Mouse (Mus musculus): ENCODE results near the gene Zfp46.

The Zfp46 gene

DNA sequence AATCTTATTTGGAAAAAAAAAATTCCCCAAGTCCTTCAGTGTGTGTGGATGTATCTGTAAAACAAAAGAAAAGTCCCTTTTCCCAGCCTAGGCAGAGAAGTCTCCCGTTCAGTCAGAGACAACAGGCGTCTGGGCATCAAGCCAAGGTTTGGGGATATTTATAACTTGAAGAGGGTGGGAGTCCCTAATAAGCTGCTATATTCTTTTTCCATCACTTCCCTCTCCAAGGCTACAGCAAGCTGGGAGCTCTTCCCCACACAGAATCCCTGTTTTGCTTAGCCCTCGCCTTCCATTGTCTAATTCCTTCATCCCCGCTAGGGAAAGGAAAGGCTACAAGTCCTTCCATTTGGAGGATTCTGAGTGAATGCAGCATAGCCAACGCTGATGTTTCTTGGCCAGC lies at the start of gene Zfp46:
Gene Zfp46 (plus strand): TSS at position 229 of the 400 bp plus-strand sequence.
- peak; percentile 60 to 64 for DNase-seq

- no peak for DNase-seq
Measured at GRCm38 (mm10) chr4:136238669-136239068, 45.8 kb upstream of the Zfp46 start.

DNA sequence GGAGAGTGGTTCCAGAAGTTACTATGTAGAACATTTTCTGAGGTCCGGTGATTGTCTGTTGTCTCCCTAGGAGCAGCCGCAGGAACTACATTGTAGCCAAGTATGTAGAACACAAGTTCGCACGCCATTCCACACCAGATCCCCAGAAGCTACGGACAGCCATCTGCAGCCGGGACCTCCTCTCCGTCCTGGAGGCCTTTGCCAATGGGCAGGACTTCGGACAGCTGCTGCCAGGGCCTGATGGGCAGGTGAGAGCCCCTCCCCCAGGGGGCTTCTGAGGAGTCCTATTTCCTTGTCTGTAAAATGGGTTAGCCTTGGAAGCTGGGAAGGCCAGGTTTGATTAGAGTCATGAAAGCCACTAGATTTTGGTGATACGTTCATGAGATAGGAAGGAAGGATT lies 45.4 kb upstream of the Zfp46 start:
- DNase-seq: no peak

GRCm38 (mm10) chr4:136239622-136240021 lies 44.9 kb upstream of the Zfp46 start:
- peak; percentile 72 to 87 for DNase-seq

- no peak for DNase-seq
Measured at GRCm38 (mm10) chr4:136240123-136240522, 44.4 kb upstream of the Zfp46 start.

DNA sequence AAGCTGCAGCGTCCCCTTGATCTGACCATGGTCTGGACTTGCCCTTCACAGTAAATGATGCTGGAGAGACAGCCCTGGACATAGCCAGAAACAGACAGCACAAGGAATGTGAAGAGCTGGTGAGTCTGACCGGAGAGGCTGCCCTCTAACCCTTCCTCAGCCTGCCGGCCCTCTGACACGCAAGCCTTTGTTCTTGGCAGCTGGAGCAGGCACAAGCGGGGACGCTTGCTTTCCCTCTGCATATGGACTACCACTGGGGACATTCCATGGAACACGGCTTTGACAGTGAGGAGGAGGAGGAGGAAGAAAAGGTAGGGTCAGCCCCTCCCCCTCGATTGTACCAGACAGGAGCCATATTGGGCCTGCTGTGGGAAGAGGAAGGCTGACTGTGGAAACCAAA lies 43.5 kb upstream of the Zfp46 start:
- DNase-seq: no peak

DNA sequence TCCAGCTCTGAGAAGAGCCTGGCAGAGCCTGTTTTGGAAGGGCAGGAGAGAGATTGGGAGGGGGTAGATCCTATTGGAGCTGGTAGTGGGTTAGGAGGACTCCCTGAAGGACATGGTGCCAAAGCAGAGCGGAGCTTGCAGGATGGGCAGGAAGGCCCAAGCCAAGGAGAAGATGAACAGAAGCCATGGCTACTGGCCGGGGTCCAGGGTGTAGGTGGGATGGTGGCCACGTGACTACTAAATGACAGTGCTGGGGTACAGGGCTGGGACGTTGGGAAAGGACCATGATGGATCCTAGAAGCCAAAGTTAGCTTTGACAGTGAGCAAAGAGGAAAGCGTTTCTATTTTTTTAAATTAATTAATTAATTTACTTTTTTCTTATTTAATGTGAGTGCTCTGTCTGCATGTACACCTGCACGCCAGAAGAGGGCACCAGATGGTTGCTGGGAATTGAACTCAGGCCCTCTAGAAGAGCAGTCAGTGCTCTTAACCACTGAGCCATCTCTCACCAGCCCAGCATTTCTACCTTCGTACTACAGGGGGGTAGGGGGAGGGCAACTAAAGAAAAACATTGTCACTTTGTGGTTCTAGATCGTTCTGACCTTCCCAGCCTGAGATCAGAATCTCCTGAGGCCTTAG lies 42.3 kb upstream of the Zfp46 start:
- DNase-seq: peak in 1 of 2 experiments; percentile 45

DNA sequence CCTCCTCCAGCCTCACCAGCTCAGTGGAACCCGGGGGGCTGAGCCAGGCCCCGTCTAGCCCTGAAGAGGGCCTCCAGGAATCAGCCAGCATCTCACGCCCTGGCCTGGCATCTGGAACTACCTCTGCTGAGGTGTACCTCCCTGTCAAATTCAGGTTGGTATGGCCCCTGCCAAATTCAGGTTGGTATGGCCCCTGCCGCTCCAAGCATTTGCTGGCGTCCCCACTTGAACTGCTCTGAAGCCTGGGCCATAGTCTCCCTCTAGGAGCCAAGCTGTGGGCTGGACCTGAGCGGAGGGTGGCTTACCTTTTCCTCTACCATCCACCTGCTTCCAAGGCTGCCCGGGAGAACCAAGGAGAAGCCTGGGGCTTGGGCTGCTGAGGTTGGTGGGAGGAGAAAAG lies 41.8 kb upstream of the Zfp46 start:
- no peak for DNase-seq

- no peak for DNase-seq
Measured at GRCm38 (mm10) chr4:136244208-136244607, 40.3 kb upstream of the Zfp46 start.

- no peak for DNase-seq
Measured at GRCm38 (mm10) chr4:136245681-136246080, 38.8 kb upstream of the Zfp46 start.

DNA sequence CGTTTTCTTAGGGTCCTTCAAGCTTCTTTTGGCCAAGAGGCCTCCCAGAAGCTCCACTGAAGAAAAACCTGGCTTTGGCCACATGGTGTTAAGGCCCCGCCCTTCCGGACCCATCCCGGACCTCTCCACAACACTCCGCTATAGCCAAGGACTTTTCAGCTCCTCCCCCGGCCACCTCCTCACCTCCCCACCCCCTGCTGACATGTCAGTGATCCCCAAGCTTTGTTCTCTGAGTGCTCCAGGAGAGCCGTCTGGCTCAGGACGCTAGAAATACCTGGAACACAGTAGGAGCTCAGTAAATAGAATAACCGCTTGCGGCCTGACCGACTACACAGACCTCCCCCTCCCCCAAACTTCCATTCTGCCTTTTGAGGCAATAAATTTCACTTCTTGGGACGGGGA lies 37.9 kb upstream of the Zfp46 start:
- peak in 1 of 2 experiments; percentile 27 for DNase-seq

- DNase-seq: no peak
Measured at GRCm38 (mm10) chr4:136247386-136247728, 37.1 kb upstream of the Zfp46 start.

DNA sequence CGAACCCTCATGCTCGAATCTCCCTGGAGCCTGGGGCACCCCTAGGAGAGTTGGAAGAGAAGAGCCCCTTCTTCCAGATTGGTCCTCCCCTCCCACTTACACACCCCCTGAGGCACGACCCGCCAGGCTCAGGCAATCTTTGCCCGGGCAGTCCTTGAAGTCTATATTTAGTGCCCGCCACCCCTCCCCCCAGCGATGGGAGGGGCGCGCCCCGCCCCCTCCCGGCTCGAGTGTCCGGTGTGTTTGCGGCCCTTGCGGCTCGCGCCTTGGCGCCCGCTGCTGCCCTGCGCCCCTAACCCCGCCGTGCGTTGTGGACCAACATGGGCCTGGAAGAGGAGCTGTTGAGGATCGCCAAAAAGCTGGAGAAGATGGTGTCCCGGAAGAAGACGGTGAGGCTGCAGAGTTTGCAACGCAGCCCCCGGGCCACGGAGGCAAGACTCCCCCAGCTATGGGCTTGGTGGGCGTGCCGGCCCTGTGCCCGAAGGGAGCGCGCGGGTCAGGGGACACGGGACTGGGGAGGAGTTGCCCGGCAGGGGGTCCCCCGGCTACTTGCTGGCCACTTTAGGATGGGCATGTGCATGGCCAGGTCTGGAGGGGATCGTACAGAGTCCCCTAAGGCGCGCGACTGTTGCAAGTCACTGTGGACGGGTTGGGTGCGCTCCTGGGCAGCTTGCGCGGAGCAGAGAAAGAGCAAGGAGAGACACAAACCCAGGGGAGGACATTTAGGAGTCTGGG lies 36.6 kb upstream of the Zfp46 start, which contains the start of gene Tcea3:
Gene Tcea3 (plus strand): TSS at position 1 of the 735 bp plus-strand sequence.
- peak; percentile 49 to 76 for DNase-seq

GRCm38 (mm10) chr4:136248464-136249331 lies 35.8 kb upstream of the Zfp46 start:
- DNase-seq: peak; percentile 74 to 78

- DNase-seq: no peak
Measured at GRCm38 (mm10) chr4:136249332-136249647, 35.2 kb upstream of the Zfp46 start.

- DNase-seq: peak; percentile 79 to 81
Measured at GRCm38 (mm10) chr4:136249780-136250179, 34.7 kb upstream of the Zfp46 start.

DNA sequence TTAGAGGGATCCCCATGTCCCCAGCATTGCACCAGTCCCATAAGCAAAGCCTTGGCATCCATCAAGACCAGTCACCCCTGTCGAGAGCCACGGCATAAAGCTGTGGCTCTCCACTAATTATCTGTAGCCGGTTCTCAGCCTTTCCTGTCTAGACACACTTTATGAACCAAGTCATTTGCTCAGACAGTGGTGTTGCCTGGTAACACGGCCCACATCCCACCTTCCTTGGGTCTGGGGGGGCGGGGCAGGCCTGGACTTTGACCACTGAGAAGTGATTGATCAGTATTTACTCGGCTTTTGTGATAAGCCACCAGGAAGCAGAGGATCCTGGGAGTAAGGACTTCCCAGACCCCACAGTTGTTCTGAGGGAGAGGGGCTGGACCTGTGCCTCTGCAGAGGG lies 28.6 kb upstream of the Zfp46 start:
- DNase-seq: no peak

- DNase-seq: no peak
Measured at GRCm38 (mm10) chr4:136256696-136257095, 27.8 kb upstream of the Zfp46 start.

DNA sequence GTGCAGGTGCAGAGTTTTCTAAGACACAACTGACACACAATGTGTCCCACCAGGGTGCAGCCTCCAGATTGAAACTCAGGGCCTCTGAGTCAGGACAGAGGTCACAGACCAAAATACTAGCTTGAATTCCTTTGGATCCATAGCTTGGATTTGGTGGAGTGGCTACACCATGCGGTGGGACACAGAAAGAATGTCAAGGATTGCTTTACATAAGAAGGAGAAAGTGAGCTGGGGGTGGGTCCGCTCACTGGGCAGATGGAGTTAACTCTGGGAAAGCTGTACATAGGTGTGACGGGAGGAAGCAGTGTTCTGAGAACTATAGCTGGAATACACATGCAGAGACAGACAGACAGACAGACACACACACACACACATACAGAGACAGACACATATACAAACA lies 24.6 kb upstream of the Zfp46 start:
- DNase-seq: no peak

DNA sequence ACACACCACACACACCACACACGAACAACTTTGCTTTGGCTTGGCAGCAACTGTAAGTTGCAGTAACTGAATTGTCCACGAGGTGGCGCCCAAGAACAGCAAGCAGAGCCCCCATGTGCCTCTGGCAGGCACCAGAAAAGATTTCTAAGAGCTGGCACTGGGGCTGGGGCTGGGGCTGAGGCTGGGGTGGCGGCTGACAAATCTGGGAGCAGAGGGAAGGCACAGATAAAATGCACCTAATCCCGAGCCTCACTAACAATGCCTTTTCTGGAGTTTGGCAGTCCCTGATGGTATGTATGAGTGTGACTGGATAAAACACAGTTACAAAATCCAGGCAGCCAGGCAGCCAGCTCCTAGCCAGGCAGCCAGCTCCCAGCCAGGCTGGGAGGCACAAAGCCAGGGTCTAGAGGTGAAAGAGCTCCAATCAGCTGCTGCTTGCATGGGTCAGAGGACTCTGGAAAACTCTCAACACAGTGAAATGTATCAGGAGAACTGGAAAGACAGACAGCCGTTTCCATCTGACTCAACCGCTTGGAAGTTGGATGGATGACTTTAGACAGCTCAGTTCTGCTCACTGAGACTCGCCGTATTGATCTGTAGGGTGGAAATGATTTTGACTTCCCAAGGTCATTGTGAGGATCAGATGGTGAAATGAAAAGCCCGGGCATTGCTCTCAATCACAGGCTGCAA lies 23.8 kb upstream of the Zfp46 start:
- peak; percentile 78 to 83 for DNase-seq

GRCm38 (mm10) chr4:136261912-136262311 lies 22.6 kb upstream of the Zfp46 start:
- peak; percentile 56 to 71 for DNase-seq

- no peak for DNase-seq
Measured at GRCm38 (mm10) chr4:136263555-136263954, 20.9 kb upstream of the Zfp46 start.

- no peak for DNase-seq
Measured at GRCm38 (mm10) chr4:136266716-136267343, 17.7 kb upstream of the Zfp46 start.

Measured in kidney, adult 8-10 months (tissue).